Mouse (Mus musculus) right cerebral cortex, adult 18-20 months (tissue): Measurements from ENCODE around the gene Pabpn1.
A peak's percentile ranks its signal among the peaks of the same experiment; 100 is the strongest.

Experiments
- DNase-seq: peaks from one replicate; pipeline ENCODE4 v3.0.0; 2022; ENCODE audit warnings: mixed read lengths

The Pabpn1 gene

GRCm38 (mm10) chr14:54892200-54892599, at the start of gene Pabpn1:
TSS of gene Pabpn1 (plus strand) at chr14:54892500.
- no peak for DNase-seq

- no peak for DNase-seq
Observed at GRCm38 (mm10) chr14:54843461-54843860, 48.8 kb upstream of the Pabpn1 start.

- no peak for DNase-seq
Observed at GRCm38 (mm10) chr14:54855726-54856125, 36.6 kb upstream of the Pabpn1 start.

GRCm38 (mm10) chr14:54856703-54857102, 35.6 kb upstream of the Pabpn1 start:
- no peak for DNase-seq

- DNase-seq, result no peak
Observed at GRCm38 (mm10) chr14:54857891-54858290, 34.4 kb upstream of the Pabpn1 start.

GRCm38 (mm10) chr14:54860511-54860910, 31.8 kb upstream of the Pabpn1 start:
- peak; percentile 55 for DNase-seq

GRCm38 (mm10) chr14:54863501-54864312, 28.6 kb upstream of the Pabpn1 start:
- DNase-seq, result peak; percentile 96

- DNase-seq, result no peak
Observed at GRCm38 (mm10) chr14:54864313-54865036, 27.8 kb upstream of the Pabpn1 start.

GRCm38 (mm10) chr14:54865626-54866025, 26.7 kb upstream of the Pabpn1 start:
- DNase-seq, result no peak

GRCm38 (mm10) chr14:54866268-54866667, 26.0 kb upstream of the Pabpn1 start:
- DNase-seq, result no peak

- no peak for DNase-seq
Observed at GRCm38 (mm10) chr14:54866936-54867335, 25.4 kb upstream of the Pabpn1 start.

- DNase-seq, result no peak
Observed at GRCm38 (mm10) chr14:54868026-54868425, 24.3 kb upstream of the Pabpn1 start.

- DNase-seq, result no peak
Observed at GRCm38 (mm10) chr14:54870861-54871260, 21.4 kb upstream of the Pabpn1 start, which contains the start of gene Homez. TSS of gene Homez (minus strand) at chr14:54870961.

- DNase-seq, result no peak
Observed at GRCm38 (mm10) chr14:54874165-54874564, 18.1 kb upstream of the Pabpn1 start.

GRCm38 (mm10) chr14:54875844-54876538, 16.3 kb upstream of the Pabpn1 start:
- peak; percentile 70 for DNase-seq

GRCm38 (mm10) chr14:54876539-54877047, 15.7 kb upstream of the Pabpn1 start:
- DNase-seq, result peak; percentile 95

GRCm38 (mm10) chr14:54877048-54877715, 15.1 kb upstream of the Pabpn1 start, which contains the start of gene Ppp1r3e:
TSS of gene Ppp1r3e (minus strand) at chr14:54877550.
- peak; percentile 75 for DNase-seq

GRCm38 (mm10) chr14:54883154-54884021, 8.9 kb upstream of the Pabpn1 start, which contains the start of the genes Bcl2l2 and Gm20521:
TSS of gene Bcl2l2 (plus strand) at chr14:54883377.
TSS of gene Gm20521 (plus strand) at chr14:54883441.
- peak; percentile 75 for DNase-seq

GRCm38 (mm10) chr14:54884022-54884712, 8.1 kb upstream of the Pabpn1 start:
- DNase-seq, result no peak

GRCm38 (mm10) chr14:54885309-54885708, 7.0 kb upstream of the Pabpn1 start:
- no peak for DNase-seq
